Mouse (Mus musculus) CH12F3 (cell line): Measurements from ENCODE around the gene Gtsf1l.

ENCODE experiments used
- in situ Hi-C: fragments of 300-500 bp; cut with MboI; formaldehyde crosslinking; loops from 2 replicates; pipeline ENCODE4 v1.14.3; 2020; ENCODE audit warnings: low sequenced_read_pairs

Gene Gtsf1l

DNA sequence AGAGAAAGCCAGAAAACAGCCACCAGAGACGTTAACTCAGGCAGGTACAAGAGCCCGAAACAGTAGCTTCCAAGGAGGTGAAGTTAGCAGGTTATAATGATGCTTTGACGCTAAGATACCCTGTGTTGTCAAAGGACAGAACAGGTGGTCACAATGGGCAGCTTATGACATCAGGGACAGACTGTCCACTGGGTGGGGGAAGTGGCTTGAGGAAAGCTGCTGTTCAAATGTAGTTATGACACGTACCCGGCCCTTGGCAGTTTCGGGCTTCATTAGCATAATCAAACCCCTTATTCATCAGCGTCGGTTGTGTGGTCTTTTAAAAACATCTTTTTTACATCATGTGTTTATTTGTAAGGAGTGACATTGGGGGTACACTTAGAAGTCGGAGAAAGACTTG, at the start of gene Gtsf1l:
TSS of gene Gtsf1l (minus strand) at position 128 of the 400 bp plus-strand sequence.
- in situ Hi-C loops: no loop called here

DNA sequence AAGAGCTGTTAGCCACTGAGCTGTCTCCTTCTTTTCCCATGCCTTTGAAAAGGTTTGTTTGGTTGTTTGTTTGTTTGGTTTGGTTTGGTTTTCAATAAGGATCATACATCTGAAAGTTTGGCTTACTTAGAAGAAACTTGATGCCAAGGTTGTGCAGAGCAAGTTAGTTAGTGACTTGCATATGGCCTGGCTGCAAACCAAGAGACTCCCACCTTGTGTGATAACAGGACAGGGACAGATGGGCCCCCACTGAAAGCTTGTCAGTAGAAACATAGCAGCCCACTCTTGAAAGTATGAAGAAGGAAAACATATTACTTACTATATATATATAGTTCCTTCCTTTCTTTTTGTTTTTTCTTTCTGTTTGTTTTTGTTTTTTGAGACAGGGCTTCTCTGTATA, 49.3 kb upstream of the Gtsf1l start:
- in situ Hi-C loops: no loop called here

DNA sequence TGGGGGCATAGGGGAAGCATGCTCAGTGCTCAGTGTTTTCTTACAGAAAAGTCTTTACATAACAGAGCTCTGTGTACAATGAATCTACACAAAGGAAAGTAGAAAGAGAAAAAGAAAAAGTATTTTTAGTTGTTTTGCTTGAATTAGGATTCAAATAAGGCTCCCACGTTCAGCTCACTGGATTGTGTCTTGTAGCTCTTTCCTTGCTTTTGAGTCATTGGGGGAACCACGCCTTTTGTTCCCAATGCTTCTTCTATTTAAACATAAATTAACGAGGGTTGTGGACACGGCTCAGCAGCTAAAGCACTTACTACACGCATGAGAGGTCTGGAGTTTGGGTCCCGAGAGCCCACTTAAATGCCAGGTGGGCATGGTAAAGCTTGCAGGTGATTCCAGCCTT, 48.3 kb upstream of the Gtsf1l start:
- in situ Hi-C loops: no loop called here

DNA sequence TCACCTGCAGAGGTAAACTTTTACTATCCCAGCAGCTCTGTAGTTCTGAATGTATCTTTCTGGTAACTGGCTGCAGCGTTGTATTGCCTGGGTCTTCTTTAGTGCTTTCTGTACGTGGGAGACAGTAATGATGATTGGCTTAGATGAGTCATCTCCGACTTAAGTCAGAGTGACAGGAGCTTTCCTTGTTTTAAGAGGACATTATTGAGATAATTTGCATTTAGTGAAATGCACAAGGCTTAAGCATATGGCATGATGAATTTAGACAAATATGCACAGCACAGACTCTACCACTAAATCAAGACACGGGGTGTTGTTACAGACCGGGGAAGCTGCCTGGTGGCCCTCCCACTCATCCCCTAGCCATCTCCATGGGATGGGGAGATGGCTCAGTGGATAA, 44.7 kb upstream of the Gtsf1l start:
- in situ Hi-C loops: no loop called here

- in situ Hi-C loops: no loop called here
Observed at GRCm38 (mm10) chr2:163130837-163131236, 43.2 kb upstream of the Gtsf1l start.

- in situ Hi-C loops: no loop called here
Observed at GRCm38 (mm10) chr2:163123496-163123895, 35.8 kb upstream of the Gtsf1l start.

GRCm38 (mm10) chr2:163122319-163122718, 34.7 kb upstream of the Gtsf1l start:
- in situ Hi-C loops: no loop called here

DNA sequence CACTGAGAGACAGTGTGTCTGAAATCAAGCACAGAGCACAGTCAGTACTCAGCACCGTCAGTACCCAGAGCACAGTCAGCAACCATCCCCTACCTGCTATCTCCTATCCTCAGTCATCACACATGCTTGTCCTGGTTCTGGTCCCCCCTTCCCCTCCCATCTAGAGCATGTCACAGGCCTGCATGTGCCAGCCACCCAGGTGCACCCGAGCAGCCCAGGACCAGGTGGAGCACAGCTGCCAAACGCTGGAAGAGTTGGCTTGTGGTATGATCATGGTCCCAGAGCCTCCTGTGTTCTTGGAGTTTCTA, 33.7 kb upstream of the Gtsf1l start:
- in situ Hi-C loops: no loop called here

DNA sequence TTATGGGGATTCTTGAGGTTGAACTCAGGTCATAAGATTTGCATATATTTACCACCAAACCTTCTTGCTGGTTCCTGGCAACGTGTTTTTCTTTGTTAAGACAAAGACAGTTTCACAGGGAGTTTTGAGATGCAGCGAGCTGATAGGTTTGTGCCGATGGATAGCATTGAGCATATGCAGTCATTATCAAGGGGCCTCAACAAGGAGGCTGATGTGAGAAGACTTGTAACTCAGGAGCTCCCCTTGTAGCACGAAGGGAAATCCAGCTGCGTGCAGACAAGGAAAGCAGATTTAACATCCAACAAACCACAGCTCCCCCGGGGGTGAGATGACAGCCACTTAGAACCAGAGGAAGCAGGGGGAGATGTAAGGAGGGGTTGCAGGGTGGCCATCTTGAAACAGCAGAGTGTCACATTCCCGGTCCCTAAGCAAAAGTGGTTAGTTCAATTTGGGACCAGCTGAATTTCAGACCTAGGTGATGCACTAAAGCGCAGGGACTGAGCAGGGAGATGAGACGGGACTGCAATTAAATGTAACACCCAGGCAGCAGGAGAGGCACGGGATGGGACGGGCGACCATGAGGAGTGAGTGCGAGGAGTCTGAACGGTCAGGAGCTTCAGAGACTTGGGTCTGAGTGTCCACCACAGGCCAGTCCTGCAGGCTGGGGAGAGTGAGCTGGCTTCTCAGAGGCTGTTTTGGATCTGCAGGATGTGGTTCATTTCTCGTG, 33.1 kb upstream of the Gtsf1l start:
- in situ Hi-C loops: no loop called here

DNA sequence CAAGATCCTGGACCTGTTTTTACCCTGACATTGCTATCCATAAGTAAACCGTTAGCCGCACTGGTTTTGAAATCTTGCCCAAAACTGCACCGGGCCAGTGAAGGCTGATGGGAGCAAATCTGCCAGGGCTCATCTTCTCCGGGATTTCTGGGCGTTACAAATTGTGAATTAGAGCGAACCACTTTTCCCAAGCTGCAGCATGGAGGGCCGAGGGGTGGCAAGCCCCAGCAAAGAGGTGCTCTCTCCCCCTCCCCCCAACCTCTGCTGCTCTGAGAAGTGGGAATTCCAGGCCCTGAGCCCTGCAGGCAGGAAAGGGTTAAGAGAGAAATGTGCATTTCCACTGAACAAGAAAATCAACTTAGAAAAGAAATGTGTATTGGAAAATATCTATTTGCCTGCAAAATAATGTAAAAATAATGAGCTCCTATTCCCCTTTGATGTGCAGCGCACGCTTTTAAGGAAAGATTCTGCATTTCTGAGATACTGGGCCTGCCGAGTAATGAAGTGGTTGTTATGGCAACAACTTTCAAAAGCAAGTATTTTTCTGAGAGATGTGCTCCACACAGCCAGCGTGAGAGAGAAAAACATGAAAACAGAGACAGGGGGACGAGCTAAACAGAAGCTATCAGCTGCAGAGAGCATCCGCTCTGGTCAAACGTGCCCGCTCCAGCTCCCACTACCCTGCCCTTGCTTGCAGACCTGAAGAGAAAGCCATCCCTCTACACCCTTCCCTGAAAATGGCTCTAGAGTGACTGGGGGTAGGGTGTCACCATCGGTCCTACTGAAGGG, 24.0 kb upstream of the Gtsf1l start:
- in situ Hi-C loops: no loop called here

GRCm38 (mm10) chr2:163110706-163111105, 23.1 kb upstream of the Gtsf1l start:
- in situ Hi-C loops: no loop called here

GRCm38 (mm10) chr2:163108385-163108784, 20.7 kb upstream of the Gtsf1l start:
- in situ Hi-C loops: no loop called here

GRCm38 (mm10) chr2:163104086-163104770, 16.6 kb upstream of the Gtsf1l start:
- in situ Hi-C loops: loop anchor here (5.0 kb wide), 1 partner anchor 228 kb away; no protein-coding TSS in a partner anchor

DNA sequence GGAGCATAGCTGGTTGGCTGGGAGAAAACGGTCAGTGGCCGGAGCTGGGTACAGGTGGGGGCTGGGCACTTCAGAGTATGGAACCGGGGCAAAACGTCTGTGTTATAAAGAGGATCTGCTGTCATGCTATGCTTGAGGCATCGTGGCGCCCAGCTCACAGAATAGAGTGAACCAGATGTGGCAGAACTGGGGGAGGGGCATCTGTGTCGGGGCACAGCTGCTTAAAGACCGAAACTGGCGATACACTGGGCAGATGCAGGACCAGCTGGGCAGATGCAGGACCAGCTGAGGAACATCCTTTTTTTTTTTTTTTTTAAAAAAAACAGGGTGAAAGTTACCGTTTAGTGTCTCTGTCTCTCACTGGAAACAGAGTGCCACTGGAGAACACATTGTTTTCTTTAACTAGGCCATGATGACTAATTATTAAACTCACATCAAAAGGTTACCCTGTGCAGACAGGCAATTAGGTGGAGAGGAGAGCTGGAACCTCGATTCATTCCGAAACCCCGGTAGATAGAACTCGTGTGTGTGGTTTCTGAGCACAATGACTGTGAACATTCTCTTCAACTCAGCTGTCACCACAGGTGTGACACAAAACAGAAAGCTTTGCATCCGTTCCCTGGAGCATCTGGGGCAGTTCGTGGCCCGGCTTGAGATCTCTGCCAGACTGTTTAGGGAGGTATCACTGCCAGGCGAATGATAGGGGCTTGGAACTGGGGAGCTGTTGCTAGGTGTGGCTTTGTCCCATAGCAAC, 15.4 kb upstream of the Gtsf1l start:
- in situ Hi-C loops: loop anchor here (5.0 kb wide), 1 partner anchor 229 kb away; no protein-coding TSS in a partner anchor

DNA sequence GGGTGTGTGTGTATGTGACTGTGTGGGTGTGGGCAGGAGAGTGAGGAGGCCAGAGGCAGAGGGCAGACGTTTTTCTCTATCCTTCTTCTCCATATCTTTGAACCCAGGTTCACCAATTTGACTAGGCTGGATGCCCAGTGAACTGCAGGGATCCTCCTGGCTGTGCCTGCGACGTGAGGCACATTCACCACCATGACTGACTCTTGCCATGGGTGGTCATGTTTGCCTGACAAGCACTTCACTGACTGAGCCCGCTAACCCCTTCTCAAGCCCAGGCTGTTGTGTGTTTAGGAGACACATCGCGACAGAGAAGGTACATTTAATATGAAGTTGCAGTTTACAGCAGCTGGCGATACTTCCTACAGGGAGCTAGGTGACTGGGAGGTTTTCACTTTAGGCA, 14.6 kb upstream of the Gtsf1l start:
- in situ Hi-C loops: loop anchor here (5.0 kb wide), 1 partner anchor 230 kb away; no protein-coding TSS in a partner anchor

DNA sequence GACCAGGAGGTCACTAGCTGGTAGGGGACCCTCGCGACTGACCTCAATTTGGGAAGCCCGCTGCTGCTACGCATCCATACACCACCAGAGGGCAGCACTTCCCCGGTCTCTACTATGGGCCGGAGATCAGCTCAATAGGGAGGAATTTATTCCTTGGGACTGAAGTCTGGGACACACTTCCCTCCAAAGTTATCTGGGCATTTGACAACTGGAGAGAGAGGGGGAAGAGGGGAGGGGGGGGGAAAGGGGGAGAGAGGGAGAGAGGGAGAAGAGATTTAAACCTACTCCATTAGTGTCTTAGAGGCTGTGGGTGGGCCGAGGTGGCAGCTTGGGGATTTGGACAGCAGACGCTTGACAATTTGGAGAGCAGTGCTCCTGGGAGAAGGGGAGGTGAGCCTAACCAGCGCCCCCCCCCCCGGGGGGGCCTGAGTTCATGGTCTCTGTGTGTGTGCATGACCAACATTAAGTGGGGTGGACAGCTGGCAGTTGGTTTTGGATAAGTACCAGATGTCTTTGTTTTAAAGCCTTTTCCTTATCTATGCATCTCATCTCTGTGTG, 14.1 kb upstream of the Gtsf1l start:
- in situ Hi-C loops: loop anchor here (5.0 kb wide), 1 partner anchor 231 kb away; no protein-coding TSS in a partner anchor

DNA sequence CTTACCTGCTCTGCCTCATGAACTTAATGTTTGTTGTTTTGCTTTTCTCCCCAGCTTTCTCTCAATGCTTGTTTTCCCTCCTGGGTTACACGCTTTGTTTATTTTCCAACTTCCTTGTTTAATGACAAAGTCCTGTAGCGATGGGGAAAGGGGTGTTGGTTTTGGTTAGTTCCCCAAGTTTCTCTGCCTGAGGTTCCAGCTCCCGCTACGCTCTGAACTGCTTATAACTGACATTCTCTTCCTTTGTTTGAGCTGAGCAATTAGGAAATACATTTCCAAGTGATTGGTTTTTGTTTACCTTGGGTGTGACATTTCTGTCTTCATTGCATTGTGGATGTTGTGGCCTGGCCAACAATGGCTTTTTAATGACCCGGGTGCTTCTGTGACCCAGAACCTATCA, 12.9 kb upstream of the Gtsf1l start:
- in situ Hi-C loops: loop anchor here (5.0 kb wide), 1 partner anchor 232 kb away; no protein-coding TSS in a partner anchor

DNA sequence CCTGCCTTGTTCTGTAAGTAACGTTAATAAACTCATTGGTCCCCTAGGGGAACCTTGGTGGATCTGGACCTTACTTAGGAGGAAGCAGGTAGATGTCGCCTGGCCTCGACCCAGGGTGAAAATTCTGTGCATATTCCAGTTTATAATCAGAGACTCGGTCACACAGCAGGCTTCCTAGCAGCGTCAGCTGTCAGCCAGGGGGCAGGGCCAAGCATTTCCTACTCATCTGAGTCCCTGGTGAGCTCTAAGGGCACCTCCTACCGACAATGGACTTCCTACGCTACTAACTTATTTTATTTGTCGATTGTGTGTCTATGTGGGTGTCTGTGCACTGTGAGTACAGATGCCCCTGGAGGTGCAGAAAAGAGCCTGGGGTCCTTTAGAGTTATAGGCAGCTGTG, 12.3 kb upstream of the Gtsf1l start:
- in situ Hi-C loops: loop anchor here (5.0 kb wide), 1 partner anchor 232 kb away; no protein-coding TSS in a partner anchor

DNA sequence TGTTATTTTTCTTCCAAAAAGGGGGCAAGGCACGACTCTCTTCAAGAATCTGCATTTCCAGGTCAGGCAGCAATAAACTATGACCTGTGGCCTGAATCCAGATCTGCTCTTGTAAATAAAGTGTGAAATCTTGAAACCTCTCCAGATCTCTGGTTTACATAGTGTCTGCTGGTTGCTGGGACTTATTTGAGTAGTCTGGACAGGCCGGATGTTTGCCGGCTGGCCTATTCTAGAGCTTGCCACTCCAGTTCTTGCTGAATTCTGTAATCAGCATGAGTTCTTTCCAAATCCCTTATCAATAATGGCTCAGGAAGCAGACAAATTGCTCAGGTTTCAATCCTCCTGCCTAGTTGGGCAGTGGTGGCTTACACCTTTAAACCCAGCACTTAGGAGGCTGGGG, 8.1 kb upstream of the Gtsf1l start:
- in situ Hi-C loops: no loop called here

DNA sequence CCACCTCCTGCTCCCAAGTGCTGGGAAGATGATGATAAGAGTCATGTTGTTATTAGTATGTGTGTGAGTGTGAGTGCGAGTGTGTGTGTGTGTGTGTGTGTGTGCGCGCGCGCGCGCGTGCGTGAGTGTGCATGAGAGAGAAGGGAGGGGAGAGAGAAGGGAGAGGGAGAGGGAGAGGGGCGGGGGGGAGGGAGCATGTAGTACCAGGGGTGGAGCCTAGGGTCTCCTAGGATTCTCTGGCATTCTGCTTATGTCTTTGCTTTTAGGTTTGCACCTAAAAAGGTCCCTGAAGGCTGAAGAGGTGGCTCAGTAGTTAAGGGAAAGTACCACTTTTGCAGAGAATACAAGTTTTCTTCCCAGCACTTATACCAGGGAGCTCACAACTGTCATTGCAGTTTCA, 7.3 kb upstream of the Gtsf1l start:
- in situ Hi-C loops: no loop called here
